Mouse (Mus musculus): ENCODE measurements around the gene Cfap45.

DNA sequence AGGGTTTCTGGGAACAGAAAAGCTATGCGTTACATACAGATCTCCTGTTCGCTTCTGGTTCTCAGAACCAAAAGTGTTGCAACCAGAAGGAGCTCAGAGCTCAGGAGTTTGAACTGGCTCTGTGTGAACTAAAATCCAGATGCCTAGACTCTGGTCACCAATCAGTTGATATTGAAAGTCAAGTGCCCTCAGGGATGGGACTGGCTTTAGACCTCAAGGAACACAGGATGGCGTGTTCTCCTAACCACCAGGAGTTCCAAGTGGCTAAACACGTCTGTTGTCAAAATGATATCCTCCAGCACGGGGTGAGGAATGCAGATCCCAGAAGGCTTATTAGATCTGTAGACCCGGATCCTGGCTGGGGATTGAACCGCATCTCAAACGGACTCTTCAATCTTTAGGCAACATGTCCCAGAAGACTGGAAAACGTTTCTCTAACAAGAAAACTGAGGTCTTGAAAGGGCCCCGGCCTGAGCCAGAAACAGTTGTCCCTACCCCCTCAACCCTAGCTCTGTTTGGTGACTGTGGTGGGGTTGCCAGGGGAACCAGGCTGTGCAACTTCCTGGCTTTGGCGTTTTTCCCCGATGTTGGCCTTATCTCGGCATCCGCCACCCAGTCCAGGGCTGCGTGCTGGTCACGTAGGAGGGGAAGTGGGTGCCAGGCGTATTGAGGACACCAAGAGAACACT is 6.9 kb upstream of the Cfap45 start:
- peak; percentile 95 for TF ChIP-seq GATA1 (IDR thresholded peaks at IDR 0.05; ENCODE audit: borderline replicate concordance, low read length)
- TF ChIP-seq FLI1 (IDR thresholded peaks at IDR 0.05; ENCODE audit: low read length), result peak; percentile 81; the same call in 1 of the 2 replicates
